Mouse (Mus musculus) heart, postnatal 0 days (tissue): ENCODE measurements around the gene Itm2c.

Source experiments
- CTCF ChIP-seq: IDR thresholded peaks from 2 replicates; pipeline ENCODE4 v1.5.1; 2016; ENCODE audit warnings: antibody characterized with exemption, control low read depth, low read depth
- EP300 ChIP-seq: IDR thresholded peaks from 2 replicates; pipeline ENCODE4 v1.6.1; 2016; ENCODE audit warnings: antibody characterized with exemption, low read depth

DNA sequence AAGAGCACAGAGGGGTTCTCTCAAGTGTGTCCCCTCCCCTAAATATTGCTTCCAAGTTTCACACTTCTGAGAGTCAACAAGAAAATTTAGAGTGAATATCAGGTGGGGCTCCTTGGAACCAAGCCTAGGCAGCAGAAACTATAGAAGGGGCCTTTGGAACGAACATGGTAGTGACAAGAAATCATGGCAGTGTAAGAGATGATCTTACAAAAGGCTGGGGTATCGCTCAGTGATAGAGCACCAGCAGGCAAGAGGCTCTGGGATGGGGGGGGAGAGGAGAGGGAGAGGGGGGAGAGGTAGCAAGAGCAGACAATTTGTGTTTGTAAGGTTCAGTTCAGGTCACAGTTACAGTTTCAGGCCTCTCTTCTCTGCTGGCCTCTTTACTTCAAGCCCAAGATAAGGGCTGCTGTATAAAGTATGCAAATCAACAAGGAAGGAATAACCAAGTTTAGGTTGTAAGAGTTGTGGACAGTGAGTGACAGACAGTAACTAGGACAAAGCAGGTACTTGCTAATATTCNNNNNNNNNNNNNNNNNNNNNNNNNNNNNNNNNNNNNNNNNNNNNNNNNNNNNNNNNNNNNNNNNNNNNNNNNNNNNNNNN lies 55.1 kb downstream of the Itm2c start:
- TF ChIP-seq CTCF (no peak), EP300 (no peak)
